Mouse (Mus musculus): ENCODE data around the gene Csrnp1.

Gene Csrnp1

GRCm38 (mm10) chr9:119948804-119949203 is 35.7 kb downstream of the Csrnp1 start:
- DNase-seq (ENCODE audit: low read depth, low spot score) = no peak

- DNase-seq (ENCODE audit: low read depth, low spot score) = peak; percentile 6
Observed at GRCm38 (mm10) chr9:119945173-119945900, 39.1 kb downstream of the Csrnp1 start.

- DNase-seq (ENCODE audit: low read depth, low spot score) = no peak
Observed at GRCm38 (mm10) chr9:119943326-119943725, 41.1 kb downstream of the Csrnp1 start.

- DNase-seq (ENCODE audit: low read depth, low spot score) = no peak
Observed at GRCm38 (mm10) chr9:119941861-119942260, 42.6 kb downstream of the Csrnp1 start.

GRCm38 (mm10) chr9:119941407-119941806 is 43.1 kb downstream of the Csrnp1 start:
- no peak for DNase-seq (ENCODE audit: low read depth, low spot score)

- no peak for DNase-seq (ENCODE audit: low read depth, low spot score)
Observed at GRCm38 (mm10) chr9:119939646-119940045, 44.8 kb downstream of the Csrnp1 start.

GRCm38 (mm10) chr9:119938496-119938895 is 46.0 kb downstream of the Csrnp1 start:
- no peak for DNase-seq (ENCODE audit: low read depth, low spot score)

- DNase-seq (ENCODE audit: low read depth, low spot score) = peak; percentile 72
Observed at GRCm38 (mm10) chr9:119937005-119937773, 47.3 kb downstream of the Csrnp1 start, which contains the start of the genes Gorasp1 and Ttc21a. TSS of gene Gorasp1 (minus strand) at chr9:119937565. TSS of gene Ttc21a (plus strand) at chr9:119937606.

- DNase-seq (ENCODE audit: low read depth, low spot score) = no peak
Observed at GRCm38 (mm10) chr9:119933675-119934074, 50.8 kb downstream of the Csrnp1 start.

GRCm38 (mm10) chr9:119932358-119932757 is 52.1 kb downstream of the Csrnp1 start:
- DNase-seq (ENCODE audit: low read depth, low spot score) = no peak

- no peak for DNase-seq (ENCODE audit: low read depth, low spot score)
Observed at GRCm38 (mm10) chr9:119926497-119926896, 58.0 kb downstream of the Csrnp1 start.

- DNase-seq (ENCODE audit: low read depth, low spot score) = no peak
Observed at GRCm38 (mm10) chr9:119925729-119926128, 58.7 kb downstream of the Csrnp1 start.

- DNase-seq (ENCODE audit: low read depth, low spot score) = no peak
Observed at GRCm38 (mm10) chr9:119925120-119925657, 59.3 kb downstream of the Csrnp1 start.

GRCm38 (mm10) chr9:119923462-119923861 is 61.0 kb downstream of the Csrnp1 start:
- no peak for DNase-seq (ENCODE audit: low read depth, low spot score)

All from c-Kit-negative CD71-positive TER-119-positive erythroid progenitor cells, embryonic 14.5 days (primary cell).